Mouse (Mus musculus) neural tube, embryonic 14.5 days (tissue): Measurements from ENCODE around the gene Padi1. TPM values are rescaled to one million over a fixed set of nuclear protein-coding genes. Genes with fewer than 3 reads are reported as not detected.

Experiments used
- ATAC-seq: fragments of 200-750 bp; cut with Nextera tagmentation; 2 replicates; pipeline ENCODE4 v1.8.0; 2017; ENCODE audit warnings: low read depth, mild to moderate bottlenecking, moderate TSS enrichment, moderate library complexity
- H3K27ac ChIP-seq: fragments of 300-500 bp; sonication (generic); 2 replicates; pipeline ENCODE4 v1.5.1; 2014; ENCODE audit warnings: low read depth, mild to moderate bottlenecking, control low read depth, low read length, moderate library complexity, mixed read lengths
- H3K27me3 ChIP-seq: fragments of 300-500 bp; sonication (generic); 2 replicates; pipeline ENCODE4 v1.6.1; 2014; ENCODE audit warnings: low read length; ENCODE audit not compliant: control insufficient read depth, insufficient read depth
- H3K36me3 ChIP-seq: fragments of 300-500 bp; sonication (generic); 2 replicates; pipeline ENCODE4 v1.6.1; 2014; ENCODE audit warnings: low read length, mixed read lengths; ENCODE audit not compliant: control insufficient read depth, insufficient read depth
- H3K4me1 ChIP-seq: fragments of 300-500 bp; sonication (generic); 2 replicates; pipeline ENCODE4 v1.6.1; 2014; ENCODE audit warnings: low read length; ENCODE audit not compliant: control insufficient read depth, insufficient read depth
- H3K4me2 ChIP-seq: fragments of 300-500 bp; sonication (generic); 2 replicates; pipeline ENCODE4 v1.6.1; 2014; ENCODE audit warnings: mild to moderate bottlenecking, low read depth, low read length, control low read depth
- H3K4me3 ChIP-seq: fragments of 300-500 bp; sonication (generic); 2 replicates; pipeline ENCODE4 v1.5.1; 2014; ENCODE audit warnings: low read depth, low read length, control low read depth, mixed read lengths
- H3K9ac ChIP-seq: fragments of 300-500 bp; sonication (generic); replicated peaks from 2 replicates; pipeline ENCODE4 v1.6.1; 2014; ENCODE audit warnings: low read depth, mild to moderate bottlenecking, control low read depth, low read length, mixed read lengths
- H3K9me3 ChIP-seq: fragments of 300-500 bp; sonication (generic); 2 replicates; pipeline ENCODE4 v1.6.1; 2016; ENCODE audit warnings: low read length; ENCODE audit not compliant: control insufficient read depth
- WGBS: fragments of 180-500 bp; shearing (Covaris S2); extraction: QIAGEN DNeasy Blood & Tissue Kit; methylation state at CpG from one replicate; pipeline ENCODE4 v1.1.7; 2014; 5-methylcytosine and 5-hydroxymethylcytosine counted together
- polyA plus RNA-seq: library from polyadenylated mRNA; unstranded; fragments of >200 nt; fragmentation: Nextera tagmentation; extraction: Ambion mirVana; gene quantifications from 2 replicates; pipeline ENCODE4 v1.2.1, GENCODE M21; 2014

Gene Padi1
- polyA plus RNA-seq, 1 experiment from 2014 or later = not detected

DNA sequence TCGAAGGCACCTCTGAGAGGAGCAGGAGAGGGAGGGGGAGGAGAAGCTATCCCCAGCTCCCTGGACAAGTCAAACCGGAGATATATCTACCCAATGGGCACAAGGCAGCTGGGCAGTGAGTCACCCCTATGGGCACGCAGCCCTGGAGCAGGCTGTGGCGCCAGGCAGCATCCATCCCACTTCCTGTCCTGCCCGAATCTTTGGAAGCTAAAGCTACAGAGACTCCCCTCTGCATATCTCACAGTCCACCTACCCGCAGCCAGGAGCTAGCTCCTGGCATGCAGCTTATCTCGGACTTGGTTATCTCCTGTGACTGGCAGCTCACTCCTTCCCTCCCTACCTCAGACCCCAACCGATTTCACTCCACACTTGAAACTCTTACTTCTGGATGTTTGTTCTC, 36.5 kb downstream of the Padi1 start:
- no peak overlapping the region for H3K27ac ChIP-seq
- no peak overlapping the region for H3K4me2 ChIP-seq
- H3K27me3 ChIP-seq = no peaks in the 10 kb centered on the region
- no peak overlapping the region for H3K9ac ChIP-seq
- 86% methylated on average over 8 of the region's 8 CpGs for WGBS
- no peak overlapping the region for H3K4me3 ChIP-seq
- ATAC-seq = no peak
- H3K4me1 ChIP-seq = 0 out of 2 replicates have a peak, but pooled peaks cover 4% of the 10 kb centered on the region
- H3K9me3 ChIP-seq = no peaks in the 10 kb centered on the region
- no peaks in the 10 kb centered on the region for H3K36me3 ChIP-seq

GRCm38 (mm10) chr4:140804601-140805000, 41.0 kb downstream of the Padi1 start:
- H3K27ac ChIP-seq = no peak overlapping the region
- H3K9me3 ChIP-seq = no peaks in the 10 kb centered on the region
- no peaks in the 10 kb centered on the region for H3K4me1 ChIP-seq
- no peak overlapping the region for H3K4me3 ChIP-seq
- no peaks in the 10 kb centered on the region for H3K36me3 ChIP-seq
- no peak for ATAC-seq
- no peak overlapping the region for H3K4me2 ChIP-seq
- 72% methylated on average over 9 of the region's 9 CpGs for WGBS
- no peaks in the 10 kb centered on the region for H3K27me3 ChIP-seq
- H3K9ac ChIP-seq = no peak overlapping the region

- Histone ChIP-seq H3K9ac (no peak overlapping the region), H3K4me3 (no peak overlapping the region), H3K27me3 (no peaks in the 10 kb centered on the region), H3K4me2 (no peak overlapping the region), H3K9me3 (no peaks in the 10 kb centered on the region), H3K4me1 (no peaks in the 10 kb centered on the region), H3K36me3 (no peaks in the 10 kb centered on the region), H3K27ac (no peak overlapping the region)
- ATAC-seq = no peak
- 83% methylated on average over 3 of the region's 3 CpGs for WGBS
Observed at GRCm38 (mm10) chr4:140801364-140801763, 44.2 kb downstream of the Padi1 start.

DNA sequence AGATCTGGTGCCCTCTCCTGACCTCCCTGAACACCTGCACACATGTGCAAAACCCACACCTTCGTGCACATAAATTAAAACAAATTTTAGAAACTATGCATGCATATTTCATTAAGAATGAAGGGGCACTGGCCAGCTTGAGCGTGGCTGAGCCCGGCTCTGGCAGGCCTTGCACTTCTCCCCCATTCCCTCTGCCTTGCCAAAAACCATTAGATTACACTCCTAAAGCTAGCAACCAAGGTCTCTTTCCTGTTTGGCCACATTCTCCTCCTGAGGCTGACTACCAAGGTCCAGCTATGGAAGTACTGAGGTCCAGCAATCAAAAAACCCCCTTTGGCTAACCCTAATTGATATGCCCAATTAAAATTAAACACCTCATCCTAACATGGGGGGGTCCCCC, 48.8 kb downstream of the Padi1 start:
- 83% methylated on average over 3 of the region's 3 CpGs for WGBS
- no peak overlapping the region for H3K9ac ChIP-seq
- ATAC-seq = no peak

DNA sequence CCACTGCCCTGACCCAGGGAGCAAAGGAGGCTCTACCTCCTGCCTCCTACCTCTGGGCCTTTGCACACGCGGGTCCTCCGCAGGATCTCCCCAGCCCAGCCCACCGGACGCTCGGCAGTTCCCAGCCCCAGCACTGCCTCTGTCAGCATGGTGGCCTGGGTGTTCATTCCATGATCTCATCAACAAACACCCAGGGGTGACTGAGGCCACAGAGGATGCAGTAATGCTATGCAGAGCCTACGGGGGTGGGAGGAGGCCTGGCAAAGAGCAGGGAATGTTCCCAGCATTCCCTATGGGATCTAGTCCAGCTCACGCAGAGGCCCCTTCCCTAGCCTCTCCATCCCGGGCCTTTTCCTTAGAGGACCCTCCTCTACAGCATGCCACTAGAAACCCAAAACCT, 50.9 kb downstream of the Padi1 start:
- H3K36me3 ChIP-seq = no peaks in the 10 kb centered on the region

More for the DNA sequence above, 48.8 kb downstream of the Padi1 start:
- H3K27me3 ChIP-seq = no peaks in the 10 kb centered on the region
- no peak overlapping the region for H3K4me3 ChIP-seq
- no peaks in the 10 kb centered on the region for H3K36me3 ChIP-seq
- H3K4me2 ChIP-seq = no peak overlapping the region
- no peaks in the 10 kb centered on the region for H3K9me3 ChIP-seq
- no peaks in the 10 kb centered on the region for H3K4me1 ChIP-seq
- no peak overlapping the region for H3K27ac ChIP-seq

DNA sequence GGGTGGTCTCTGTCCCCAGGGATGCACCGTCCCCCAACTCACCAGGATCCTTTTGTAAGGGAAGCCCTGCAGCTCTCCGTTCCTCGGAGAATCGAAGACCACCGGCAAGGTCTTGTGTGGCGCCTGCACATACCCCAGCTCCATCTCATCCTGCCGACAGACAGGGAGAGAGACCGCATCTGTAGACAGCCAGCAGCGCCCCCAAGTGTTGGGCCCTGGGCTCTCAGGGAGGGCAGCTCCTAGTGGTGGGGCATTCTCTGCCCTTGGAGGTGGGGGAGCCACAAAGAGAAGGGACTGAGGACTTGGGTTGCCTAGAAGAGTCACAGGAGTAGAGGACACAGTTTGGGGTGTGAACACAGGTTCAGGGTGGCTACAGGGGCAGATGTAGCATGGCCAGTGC, 51.8 kb downstream of the Padi1 start:
- no peak for ATAC-seq
- WGBS = 29% methylated on average over 9 of the region's 9 CpGs
- no peaks in the 10 kb centered on the region for H3K27me3 ChIP-seq
- no peak overlapping the region for H3K4me2 ChIP-seq
- no peaks in the 10 kb centered on the region for H3K9me3 ChIP-seq
- H3K36me3 ChIP-seq = no peaks in the 10 kb centered on the region
- no peak overlapping the region for H3K4me3 ChIP-seq
- H3K27ac ChIP-seq = no peak overlapping the region
- H3K4me1 ChIP-seq = no peaks in the 10 kb centered on the region
- no peak overlapping the region for H3K9ac ChIP-seq

More for the DNA sequence above, 50.9 kb downstream of the Padi1 start:
- Histone ChIP-seq H3K27me3 (no peaks in the 10 kb centered on the region), H3K27ac (no peak overlapping the region), H3K4me2 (no peak overlapping the region), H3K4me3 (no peak overlapping the region), H3K4me1 (no peaks in the 10 kb centered on the region), H3K9ac (no peak overlapping the region), H3K9me3 (no peaks in the 10 kb centered on the region)
- 88% methylated on average over 9 of the region's 9 CpGs for WGBS
- ATAC-seq = no peak

- no peak overlapping the region for H3K27ac ChIP-seq
- no peaks in the 10 kb centered on the region for H3K9me3 ChIP-seq
- no peak for ATAC-seq
- H3K9ac ChIP-seq = no peak overlapping the region
- H3K27me3 ChIP-seq = no peaks in the 10 kb centered on the region
- H3K4me1 ChIP-seq = no peaks in the 10 kb centered on the region
- no peaks in the 10 kb centered on the region for H3K36me3 ChIP-seq
- 93% methylated on average over 7 of the region's 7 CpGs for WGBS
- no peak overlapping the region for H3K4me3 ChIP-seq
- H3K4me2 ChIP-seq = no peak overlapping the region
Observed at GRCm38 (mm10) chr4:140792584-140792983, 53.0 kb downstream of the Padi1 start.

- no peak overlapping the region for H3K27ac ChIP-seq
Observed at GRCm38 (mm10) chr4:140791071-140791470, 54.5 kb downstream of the Padi1 start.

GRCm38 (mm10) chr4:140789983-140790382, 55.6 kb downstream of the Padi1 start:
- H3K4me1 ChIP-seq = no peaks in the 10 kb centered on the region
- H3K9ac ChIP-seq = no peak overlapping the region
- 86% methylated on average over 4 of the region's 4 CpGs for WGBS
- H3K36me3 ChIP-seq = no peaks in the 10 kb centered on the region
- no peak overlapping the region for H3K27ac ChIP-seq
- no peak for ATAC-seq
- H3K4me3 ChIP-seq = no peak overlapping the region
- no peaks in the 10 kb centered on the region for H3K27me3 ChIP-seq
- H3K4me2 ChIP-seq = no peak overlapping the region
- H3K9me3 ChIP-seq = no peaks in the 10 kb centered on the region

More at GRCm38 (mm10) chr4:140791071-140791470, 54.5 kb downstream of the Padi1 start:
- no peak overlapping the region for H3K4me2 ChIP-seq
- no peaks in the 10 kb centered on the region for H3K27me3 ChIP-seq
- 88% methylated on average over 16 of the region's 16 CpGs for WGBS
- no peaks in the 10 kb centered on the region for H3K4me1 ChIP-seq
- H3K4me3 ChIP-seq = no peak overlapping the region
- no peaks in the 10 kb centered on the region for H3K36me3 ChIP-seq
- no peak for ATAC-seq
- H3K9ac ChIP-seq = no peak overlapping the region
- no peaks in the 10 kb centered on the region for H3K9me3 ChIP-seq

GRCm38 (mm10) chr4:140788983-140789382, 56.6 kb downstream of the Padi1 start:
- no peak overlapping the region for H3K4me2 ChIP-seq
- ATAC-seq = no peak
- H3K27me3 ChIP-seq = no peaks in the 10 kb centered on the region
- 50% methylated on average over 6 of the region's 6 CpGs for WGBS
- H3K4me1 ChIP-seq = no peaks in the 10 kb centered on the region
- H3K9me3 ChIP-seq = no peaks in the 10 kb centered on the region
- H3K27ac ChIP-seq = no peak overlapping the region
- H3K4me3 ChIP-seq = no peak overlapping the region
- H3K36me3 ChIP-seq = no peaks in the 10 kb centered on the region
- no peak overlapping the region for H3K9ac ChIP-seq
